Mouse (Mus musculus) erythroblast, embryonic 14.5 days (primary cell): ENCODE measurements around the gene Gchfr.

ENCODE experiments used
- GATA1 ChIP-seq: IDR thresholded peaks from 2 replicates; pipeline ENCODE4 v1.6.1; 2012; ENCODE audit warnings: low read length, inconsistent platforms, mixed read lengths
- TAL1 ChIP-seq: IDR thresholded peaks from 3 replicates; pipeline ENCODE4 v1.6.1; 2012; ENCODE audit warnings: low read length, inconsistent platforms, mixed read lengths

DNA sequence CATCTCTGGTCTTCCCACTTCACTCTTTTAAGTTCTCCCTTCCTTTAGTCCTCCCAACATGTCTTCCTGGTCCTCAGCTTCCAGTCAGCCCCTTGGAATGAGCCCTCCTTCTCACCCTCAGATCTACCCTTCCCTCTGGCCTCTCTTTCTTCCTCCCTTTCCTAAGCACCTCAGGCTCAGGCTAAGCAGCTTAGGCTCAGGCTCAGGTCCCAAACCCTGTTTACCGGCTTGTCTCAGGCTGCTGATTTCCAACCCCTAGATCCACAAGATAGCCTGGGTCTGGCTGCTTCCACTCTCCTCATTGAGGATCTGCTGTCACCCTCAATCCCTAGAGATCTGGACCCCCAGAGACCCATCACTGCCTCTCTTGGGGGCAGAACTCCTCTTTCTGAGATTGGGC is 30.5 kb downstream of the Gchfr start:
- no peak for TF ChIP-seq TAL1
- TF ChIP-seq GATA1 = no peak
